In the genomic region with DNA sequence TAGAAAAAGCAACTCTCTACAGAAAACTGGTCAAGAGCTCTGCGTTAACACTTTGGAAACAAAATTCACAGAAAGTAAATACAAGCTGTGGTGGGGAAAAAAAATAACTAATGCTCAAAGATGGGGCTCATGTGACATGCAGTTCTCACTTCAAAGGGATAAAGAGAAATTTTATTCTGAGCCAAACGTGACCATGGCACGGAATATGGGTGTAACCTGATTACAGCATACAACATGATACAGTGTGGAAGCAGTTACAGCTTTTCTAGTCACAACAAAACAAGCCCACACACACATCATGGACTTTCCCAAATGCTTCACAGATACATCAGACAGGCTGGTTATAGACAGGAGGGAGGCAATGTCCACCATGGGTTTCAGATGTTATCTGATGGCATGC, we compare ENCODE assay signal across 26 mouse cellular contexts.
DNase-seq lines count a peak whose midpoint lies in the region; ATAC-seq and TF ChIP-seq lines count a peak whose summit lies in the region.
"Had no signal": no experiment of that assay in that cellular context is flagged by ENCODE, and none has a peak within 500 bp of the region (broad histone marks: within the 10 kb centered on the region; RNA-seq: fewer than 3 reads in every experiment).

No protein-coding gene starts in this region.

- no peaks in the 10 kb centered on the region for H3K9me3 ChIP-seq in forebrain, postnatal 0 days (ENCODE audit: low read length)
- H3K9me3 ChIP-seq in forebrain, embryonic 14.5 days (replicated peaks; ENCODE audit: control insufficient read depth, low read length), result no peaks in the 10 kb centered on the region
- H3K9me3 ChIP-seq in midbrain, embryonic 15.5 days, result no peaks in the 10 kb centered on the region
- no peaks in the 10 kb centered on the region for H3K9me3 ChIP-seq in midbrain, embryonic 16.5 days (replicated peaks; ENCODE audit: control insufficient read depth, low read length, poor library complexity, severe bottlenecking)
- no peaks in the 10 kb centered on the region for H3K9me3 ChIP-seq in embryonic facial prominence, embryonic 15.5 days (replicated peaks)
- H3K9me3 ChIP-seq: embryonic facial prominence, embryonic 12.5 days; intestine, embryonic 15.5 days; limb, embryonic 15.5 days had no signal

- peak; percentile 12 for DNase-seq in forebrain, postnatal 0 days
- no peak for DNase-seq in forebrain, embryonic 14.5 days (ENCODE audit: low spot score)
- DNase-seq in thymus, postnatal 25 days, result no peak
- no peak for DNase-seq in retina, embryonic 14.5 days (ENCODE audit: low spot score)
- DNase-seq: B cell, adult 2 months; cerebellum, adult 11 months; gastrocnemius, postnatal 25 days; heart, adult 18-20 months; heart, postnatal 10 days; kidney, adult 8-10 months; kidney, postnatal 14 days; layer of hippocampus, postnatal 36 days; right cerebral cortex, postnatal 4 days had no signal

- peak; percentile 60 for ATAC-seq in forebrain, postnatal 0 days
- no peak for ATAC-seq in forebrain, embryonic 14.5 days
- no peak for ATAC-seq in midbrain, embryonic 15.5 days (replicated peaks)
- ATAC-seq in midbrain, embryonic 16.5 days, result no peak
- no peak for ATAC-seq in embryonic facial prominence, embryonic 15.5 days (ENCODE audit: insufficient number of reproducible peaks, low FRiP score, low TSS enrichment, low read depth)

- 63% methylated on average over 3 of the region's 3 CpGs for WGBS in forebrain, postnatal 0 days
- WGBS in forebrain, embryonic 14.5 days, result 73% methylated on average over 3 of the region's 3 CpGs
- 70% methylated on average over 3 of the region's 3 CpGs for WGBS in midbrain, embryonic 15.5 days
- WGBS in midbrain, embryonic 16.5 days, result 67% methylated on average over 3 of the region's 3 CpGs
- WGBS in embryonic facial prominence, embryonic 15.5 days, result 23% methylated on average over 3 of the region's 3 CpGs

- H3K27me3 ChIP-seq in forebrain, postnatal 0 days (ENCODE audit: insufficient read depth, low read length), result no peaks in the 10 kb centered on the region
- no peaks in the 10 kb centered on the region for H3K27me3 ChIP-seq in forebrain, embryonic 14.5 days (replicated peaks; ENCODE audit: control insufficient read depth, insufficient read depth, low read length)
- no peaks in the 10 kb centered on the region for H3K27me3 ChIP-seq in midbrain, embryonic 15.5 days (replicated peaks)
- H3K27me3 ChIP-seq in midbrain, embryonic 16.5 days (ENCODE audit: control insufficient read depth, insufficient read depth, low read depth, low read length), result no peaks in the 10 kb centered on the region
- no peaks in the 10 kb centered on the region for H3K27me3 ChIP-seq in embryonic facial prominence, embryonic 15.5 days
- H3K27me3 ChIP-seq: CH12.LX; embryonic facial prominence, embryonic 12.5 days; heart, embryonic 12.5 days; intestine, embryonic 15.5 days; limb, embryonic 15.5 days; Patski had no signal

- H3K4me1 ChIP-seq in forebrain, postnatal 0 days (ENCODE audit: insufficient read depth), result 0 out of 2 replicates have a peak, but pooled peaks cover 3% of the 10 kb centered on the region
- 0 out of 2 replicates have a peak, but pooled peaks cover 4% of the 10 kb centered on the region for H3K4me1 ChIP-seq in forebrain, embryonic 14.5 days (ENCODE audit: control insufficient read depth, insufficient read depth, low read length)
- H3K4me1 ChIP-seq in midbrain, embryonic 15.5 days, result no peaks in the 10 kb centered on the region
- H3K4me1 ChIP-seq in midbrain, embryonic 16.5 days (ENCODE audit: control insufficient read depth, insufficient read depth, low read length), result no peaks in the 10 kb centered on the region
- H3K4me1 ChIP-seq in embryonic facial prominence, embryonic 15.5 days, result peaks cover 32% of the 10 kb centered on the region
- H3K4me1 ChIP-seq: heart, embryonic 12.5 days; hindbrain, embryonic 10.5 days; intestine, embryonic 15.5 days had no signal

- H3K4me3 ChIP-seq in forebrain, postnatal 0 days (ENCODE audit: low read depth, low read length), result no peak overlapping the region
- no peak overlapping the region for H3K4me3 ChIP-seq in forebrain, embryonic 14.5 days (ENCODE audit: low read depth, low read length)
- no peak overlapping the region for H3K4me3 ChIP-seq in midbrain, embryonic 15.5 days
- no peak overlapping the region for H3K4me3 ChIP-seq in midbrain, embryonic 16.5 days (ENCODE audit: low read depth, low read length)
- H3K4me3 ChIP-seq in embryonic facial prominence, embryonic 15.5 days (replicated peaks), result no peak overlapping the region
- H3K4me3 ChIP-seq: embryonic facial prominence, embryonic 12.5 days; heart, embryonic 12.5 days; hindbrain, embryonic 10.5 days; intestine, embryonic 15.5 days; limb, embryonic 15.5 days had no signal

- H3K36me3 ChIP-seq in forebrain, postnatal 0 days (ENCODE audit: insufficient read depth), result no peaks in the 10 kb centered on the region
- no peaks in the 10 kb centered on the region for H3K36me3 ChIP-seq in forebrain, embryonic 14.5 days (ENCODE audit: control insufficient read depth, insufficient read depth, low read length)
- no peaks in the 10 kb centered on the region for H3K36me3 ChIP-seq in midbrain, embryonic 15.5 days (replicated peaks)
- no peaks in the 10 kb centered on the region for H3K36me3 ChIP-seq in midbrain, embryonic 16.5 days (ENCODE audit: control insufficient read depth, insufficient read depth, low read length)
- no peaks in the 10 kb centered on the region for H3K36me3 ChIP-seq in embryonic facial prominence, embryonic 15.5 days
- H3K36me3 ChIP-seq: embryonic facial prominence, embryonic 12.5 days; G1E; heart, embryonic 12.5 days; hindbrain, embryonic 10.5 days; intestine, embryonic 15.5 days; limb, embryonic 15.5 days had no signal

- no peak overlapping the region for H3K4me2 ChIP-seq in forebrain, postnatal 0 days (ENCODE audit: low read depth)
- no peak overlapping the region for H3K4me2 ChIP-seq in forebrain, embryonic 14.5 days (ENCODE audit: low read length)
- no peak overlapping the region for H3K4me2 ChIP-seq in midbrain, embryonic 15.5 days
- no peak overlapping the region for H3K4me2 ChIP-seq in midbrain, embryonic 16.5 days (ENCODE audit: low read length)
- no peak overlapping the region for H3K4me2 ChIP-seq in embryonic facial prominence, embryonic 15.5 days (replicated peaks)
- H3K4me2 ChIP-seq: embryonic facial prominence, embryonic 12.5 days; heart, embryonic 12.5 days; intestine, embryonic 15.5 days; limb, embryonic 15.5 days; lung, embryonic 14.5 days had no signal

- H3K9ac ChIP-seq in forebrain, postnatal 0 days, result no peak overlapping the region
- no peak overlapping the region for H3K9ac ChIP-seq in forebrain, embryonic 14.5 days (ENCODE audit: low read length)
- H3K9ac ChIP-seq in midbrain, embryonic 15.5 days, result no peak overlapping the region
- no peak overlapping the region for H3K9ac ChIP-seq in midbrain, embryonic 16.5 days (ENCODE audit: low read depth, low read length)
- H3K9ac ChIP-seq in embryonic facial prominence, embryonic 15.5 days, result no peak overlapping the region
- H3K9ac ChIP-seq: embryonic facial prominence, embryonic 12.5 days; heart, embryonic 12.5 days; intestine, embryonic 15.5 days; limb, embryonic 15.5 days; liver, embryonic 14.5 days; lung, embryonic 14.5 days had no signal

- no peak for TF ChIP-seq CTCF in forebrain, postnatal 0 days (IDR thresholded peaks at IDR 0.05; ENCODE audit: low read depth)

- no peak overlapping the region; the same call in 1 of the 2 replicates for H3K27ac ChIP-seq in forebrain, postnatal 0 days (ENCODE audit: low read depth, low read length)
- H3K27ac ChIP-seq in forebrain, embryonic 14.5 days (ENCODE audit: low read depth, low read length), result no peak overlapping the region
- 0 out of 2 replicates have a peak overlapping the region, but pooled peaks have one; percentile 22 for H3K27ac ChIP-seq in midbrain, embryonic 15.5 days
- no peak overlapping the region for H3K27ac ChIP-seq in midbrain, embryonic 16.5 days (ENCODE audit: low read length)
- H3K27ac ChIP-seq in embryonic facial prominence, embryonic 15.5 days (replicated peaks), result peak overlapping the region; percentile 63
- H3K27ac ChIP-seq: embryonic facial prominence, embryonic 12.5 days; hindbrain, embryonic 10.5 days; intestine, embryonic 15.5 days; limb, embryonic 15.5 days; liver, embryonic 14.5 days had no signal

Comparison
In these comparisons a context has a peak if more than half of its experiments do, and no peak if none do; other contexts are left out.
1. H3K27ac ChIP-seq: peak in midbrain, embryonic 15.5 days (single experiment) and embryonic facial prominence, embryonic 15.5 days (single experiment); none in forebrain, postnatal 0 days (single experiment), forebrain, embryonic 14.5 days (single experiment) and midbrain, embryonic 16.5 days (single experiment).